Mouse (Mus musculus) G1E-ER4 (cell line): ENCODE data around the gene Hecw1. TPM values are rescaled to one million over a fixed set of nuclear protein-coding genes. Genes with fewer than 3 reads are reported as not detected.

Experiments used
- GATA1 ChIP-seq: IDR thresholded peaks from one replicate; pipeline ENCODE4 v1.8.0; 2012; ENCODE audit warnings: low read length, inconsistent platforms
- polyA plus RNA-seq: library from polyadenylated mRNA; stranded (reverse); fragments of >175 nt; gene quantifications from 2 replicates; pipeline ENCODE4 v1.2.3, GENCODE M21; 2012

Gene Hecw1
- polyA plus RNA-seq, 1 experiment = 1.5 TPM

DNA sequence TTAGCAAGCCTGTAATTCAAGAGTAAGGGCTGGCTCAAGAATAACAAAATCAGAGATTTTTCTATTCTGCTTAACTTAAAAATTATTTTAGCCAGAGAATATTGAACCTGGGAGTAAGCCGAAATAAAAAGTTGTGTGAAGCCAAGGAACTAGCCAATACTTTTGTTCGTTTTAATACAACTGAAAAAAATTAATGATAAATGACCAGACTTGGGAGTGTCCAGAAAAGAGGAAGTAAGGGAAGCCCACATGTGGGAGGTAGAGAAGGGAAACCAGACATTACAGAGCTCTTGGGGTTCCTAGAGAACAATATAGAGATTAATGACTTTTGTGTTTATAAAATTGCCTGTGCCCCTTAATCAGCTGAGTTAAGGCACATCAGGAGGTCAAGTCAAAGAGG, 66.0 kb downstream of the Hecw1 start:
- no peak for TF ChIP-seq GATA1

GRCm38 (mm10) chr13:14439540-14439939, 83.5 kb downstream of the Hecw1 start:
- TF ChIP-seq GATA1 = no peak

DNA sequence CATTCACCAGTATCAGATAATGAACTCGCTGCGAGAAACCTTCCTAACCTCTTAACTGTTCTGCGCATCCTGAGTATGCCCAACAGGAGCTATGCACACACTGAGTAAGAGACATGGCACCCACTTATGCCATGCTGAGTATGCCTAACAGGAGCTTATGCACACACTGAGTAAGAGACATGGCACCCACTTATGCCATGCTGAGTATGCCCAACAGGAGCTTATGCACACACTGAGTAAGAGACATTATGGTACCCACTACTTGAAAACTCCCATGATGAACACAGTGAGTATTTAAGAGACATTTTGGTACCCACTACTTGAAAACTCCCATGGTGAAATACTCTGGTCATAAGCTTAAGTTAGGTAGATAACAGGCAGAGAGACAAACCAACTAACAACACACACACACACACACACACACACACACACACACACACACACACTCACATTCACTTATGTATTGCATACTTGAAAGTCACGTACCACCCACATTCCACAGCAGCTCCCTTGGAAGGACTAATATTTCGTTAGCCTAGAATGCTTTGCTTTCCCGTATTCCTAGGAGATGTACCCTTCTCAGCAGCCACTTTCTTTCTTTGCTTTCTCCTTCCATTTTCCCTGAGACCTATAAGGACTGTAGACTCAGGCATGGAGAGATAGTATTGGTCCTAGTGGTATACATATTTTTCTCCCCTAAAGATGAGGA, 94.0 kb downstream of the Hecw1 start:
- TF ChIP-seq GATA1 = no peak

- no peak for TF ChIP-seq GATA1
Observed at GRCm38 (mm10) chr13:14424836-14425235, 98.2 kb downstream of the Hecw1 start.

GRCm38 (mm10) chr13:14413405-14413804, 109.6 kb downstream of the Hecw1 start:
- TF ChIP-seq GATA1 = no peak

DNA sequence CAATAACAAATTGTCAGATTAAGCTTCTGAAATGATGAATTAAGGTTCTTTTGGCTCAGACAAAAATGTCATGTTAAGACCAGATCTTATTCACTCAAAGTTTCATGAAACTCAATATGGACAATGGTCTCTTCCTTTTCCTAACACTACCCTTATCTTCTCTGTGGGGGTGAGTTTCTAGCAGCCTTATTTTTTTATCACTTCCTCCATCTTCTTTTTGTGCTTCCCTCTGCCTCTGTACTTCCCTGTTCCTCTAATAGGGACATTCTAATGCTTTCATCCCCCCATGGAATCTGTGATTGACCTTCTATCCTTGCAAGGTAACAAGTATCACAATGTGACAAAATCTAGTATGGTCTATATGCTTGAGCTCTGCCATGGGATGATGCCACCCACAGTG, 148.6 kb downstream of the Hecw1 start:
- TF ChIP-seq GATA1 = no peak

GRCm38 (mm10) chr13:14365546-14365945, 157.5 kb downstream of the Hecw1 start:
- TF ChIP-seq GATA1 = no peak

- TF ChIP-seq GATA1 = no peak
Observed at GRCm38 (mm10) chr13:14327252-14327651, 195.8 kb downstream of the Hecw1 start.

DNA sequence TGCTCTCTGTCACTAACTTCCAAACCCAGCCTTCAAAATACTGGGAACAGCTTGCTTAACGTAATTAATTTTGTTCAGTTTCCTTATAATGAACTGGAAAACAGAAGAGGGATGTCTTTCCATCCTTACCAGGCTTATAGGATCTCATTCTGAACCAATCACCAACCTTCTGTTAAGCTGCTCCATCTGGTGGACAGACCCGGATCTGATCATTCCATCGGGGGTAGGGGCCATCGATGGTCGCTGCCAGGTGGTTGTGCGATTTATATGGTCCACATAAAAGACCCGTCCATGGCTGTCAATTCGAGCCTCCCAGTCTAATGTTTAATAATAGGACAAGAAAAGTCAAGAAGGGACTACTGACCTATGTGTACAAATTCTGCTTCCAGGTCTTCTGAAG, 216.4 kb downstream of the Hecw1 start:
- no peak for TF ChIP-seq GATA1

DNA sequence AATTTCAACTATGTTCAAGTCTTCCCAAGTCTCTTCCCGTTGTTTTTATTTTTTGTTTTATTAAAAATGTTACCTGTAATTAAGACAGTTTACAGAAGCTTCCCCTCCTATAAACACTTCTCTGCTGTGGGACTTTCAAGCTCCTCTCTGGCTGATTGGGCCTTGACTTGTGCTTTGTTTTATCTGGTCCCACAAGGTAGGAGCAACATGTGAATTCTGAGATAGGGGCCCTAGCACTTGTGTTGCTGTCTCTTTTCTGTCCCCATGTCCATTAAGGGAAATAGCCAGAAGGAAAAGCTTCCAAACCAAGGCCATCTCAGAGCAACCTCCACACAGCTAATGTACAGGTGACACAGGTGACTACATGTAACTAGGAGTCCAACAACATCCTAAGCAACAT, 218.9 kb downstream of the Hecw1 start:
- no peak for TF ChIP-seq GATA1

DNA sequence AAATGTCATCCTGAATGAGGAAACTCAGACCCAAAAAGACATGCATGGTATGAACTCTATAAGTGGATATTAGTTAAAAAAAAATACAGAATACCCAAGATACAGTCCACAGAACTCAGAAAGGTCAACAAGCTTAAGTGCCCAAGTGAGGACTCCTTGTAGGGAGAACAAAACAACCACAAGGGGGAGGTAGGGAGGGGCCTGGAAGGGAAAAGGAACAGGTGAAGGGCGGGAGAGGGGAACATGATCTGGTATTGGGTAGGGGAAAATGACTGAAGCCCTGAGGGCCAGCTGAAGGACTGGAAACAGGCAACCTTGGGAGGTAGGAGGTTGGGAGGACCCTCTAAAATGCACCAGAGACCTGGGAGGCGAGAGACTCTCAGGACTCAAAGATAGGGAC, 220.1 kb downstream of the Hecw1 start:
- TF ChIP-seq GATA1 = no peak

DNA sequence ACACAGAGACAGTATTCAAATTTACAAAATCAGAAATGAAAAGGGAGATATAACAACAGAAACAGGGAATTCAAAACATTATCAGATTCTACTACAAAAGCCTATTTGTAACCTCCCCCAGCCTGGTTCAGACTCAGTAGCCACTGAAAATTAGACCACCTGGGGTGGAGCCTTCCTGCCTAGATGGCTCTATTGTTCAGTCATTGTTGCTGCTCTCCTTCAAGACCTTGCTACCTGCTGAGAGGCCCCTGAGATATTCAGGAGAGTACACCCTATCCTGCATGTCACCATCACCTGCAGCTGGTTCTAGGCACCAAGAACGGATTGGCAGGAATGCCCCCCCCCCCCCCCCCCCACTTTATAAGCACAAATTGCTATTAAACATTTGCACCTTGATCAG, 233.0 kb downstream of the Hecw1 start:
- no peak for TF ChIP-seq GATA1

DNA sequence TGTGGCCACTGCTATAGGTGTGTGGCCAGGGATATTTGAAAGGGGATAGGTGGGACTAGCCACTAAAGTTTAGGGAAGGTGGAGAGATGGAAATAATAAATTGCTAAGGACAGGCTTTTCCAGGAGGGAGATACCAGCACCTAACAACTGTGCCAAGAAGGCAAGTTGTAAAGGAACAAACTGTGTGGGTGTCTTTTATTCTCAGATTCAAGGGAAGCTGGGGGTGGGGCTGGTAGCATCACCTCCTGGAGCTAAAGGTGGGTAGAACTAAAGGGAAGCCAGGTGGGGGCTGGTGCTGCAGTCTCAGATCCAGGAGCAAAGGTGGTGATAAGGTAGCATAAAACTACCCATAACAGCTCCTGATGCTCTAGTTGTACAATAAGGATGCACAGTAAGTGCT, 251.6 kb downstream of the Hecw1 start:
- TF ChIP-seq GATA1 = no peak

- no peak for TF ChIP-seq GATA1
Observed at GRCm38 (mm10) chr13:14245946-14246345, 277.1 kb downstream of the Hecw1 start.

DNA sequence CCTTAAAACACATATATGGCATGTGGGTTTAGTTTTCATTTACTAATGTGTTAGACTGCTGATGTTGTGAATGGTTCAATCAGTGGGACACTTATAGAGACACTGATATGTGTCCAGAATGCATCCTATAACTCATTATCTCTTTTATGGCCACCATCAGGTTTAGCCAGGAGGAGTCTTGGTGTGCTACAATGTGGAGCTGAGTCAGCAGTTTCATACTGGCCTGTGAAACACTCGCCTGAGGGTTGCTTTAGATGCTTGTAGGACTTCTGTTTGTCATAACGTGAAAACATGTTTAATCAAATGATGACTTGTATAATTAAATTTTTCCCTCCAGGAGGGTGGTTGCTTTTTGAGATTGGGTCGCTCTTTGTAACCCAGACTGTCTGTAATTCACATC, 343.4 kb downstream of the Hecw1 start:
- no peak for TF ChIP-seq GATA1

DNA sequence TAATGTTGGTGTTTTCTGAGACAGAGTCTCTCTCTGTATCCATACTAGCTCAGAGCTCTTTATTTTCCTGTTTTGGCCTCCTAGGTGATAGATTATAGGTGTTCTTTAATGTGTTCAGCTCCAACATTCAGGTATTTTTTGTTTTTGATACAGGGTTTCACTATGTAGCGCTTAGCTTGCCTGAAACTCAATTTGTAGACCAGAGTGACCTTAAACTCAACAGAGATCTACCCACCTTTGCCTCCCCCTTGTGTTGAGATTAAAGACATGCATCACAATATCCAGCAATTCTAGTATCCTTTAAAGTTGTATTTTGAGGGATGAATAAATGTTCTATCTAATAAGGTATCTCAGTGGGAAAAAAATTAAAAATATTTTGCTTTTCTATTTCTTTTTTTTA, 345.0 kb downstream of the Hecw1 start:
- TF ChIP-seq GATA1 = no peak

Other genes with a start within 250 kb of the Hecw1 start
- 7.2 and 34.4 TPM in 2 replicates for gene Mrpl32, start 89.9 kb upstream of the Hecw1 start, polyA plus RNA-seq
- 2.4 and 4.1 TPM in 2 replicates for gene Psma2, start 90.0 kb upstream of the Hecw1 start, polyA plus RNA-seq
- 0.38 and 0.54 TPM in 2 replicates for gene AW209491, start 106.9 kb upstream of the Hecw1 start, polyA plus RNA-seq